Mouse (Mus musculus): ENCODE measurements at regions not wholly inside any gene's neighbourhood (a gene's known extent, or its start where the extent isn't known, plus 50 kb on each side); places are given as distances from the start of the nearest gene placed in this dataset.
"Not testable (repeated sequence)": the region's sequence is repeated elsewhere in the genome, so short reads cannot be mapped to it uniquely, and the experiment has no call there.

- H3K4me1 ChIP-seq (ENCODE audit: control insufficient read depth, insufficient read depth, low read length): no peaks in the 10 kb centered on the region
- WGBS: 64% methylated on average over 1 of the region's 1 CpGs
- no peak overlapping the region for H3K4me3 ChIP-seq (replicated peaks; ENCODE audit: control insufficient read depth, low read depth, low read length)
- TF ChIP-seq CTCF (IDR thresholded peaks at IDR 0.05; ENCODE audit: control insufficient read depth, insufficient read depth, low read length) (no peak), POLR2A (IDR thresholded peaks at IDR 0.05; ENCODE audit: borderline replicate concordance, control insufficient read depth, low read depth, low read length) (no peak)
- no peak overlapping the region for H3K27ac ChIP-seq (ENCODE audit: control insufficient read depth, insufficient read depth, low read depth, low read length, poor library complexity)
These were observed 576.1 kb upstream of the Gje1 start for GRCm38 (mm10) chr10:15294125-15294524.

GRCm38 (mm10) chr10:15263337-15263736 is 545.3 kb upstream of the Gje1 start:
- H3K4me3 ChIP-seq (replicated peaks; ENCODE audit: control insufficient read depth, low read depth, low read length); H3K4me1 ChIP-seq (ENCODE audit: control insufficient read depth, insufficient read depth, low read length); H3K27ac ChIP-seq (ENCODE audit: control insufficient read depth, insufficient read depth, low read depth, low read length, poor library complexity): not testable (repeated sequence)
- 81% methylated on average over 1 of the region's 1 CpGs for WGBS

GRCm38 (mm10) chr10:15262282-15262681 is 544.3 kb upstream of the Gje1 start:
- not testable (repeated sequence) for H3K4me3 ChIP-seq (replicated peaks; ENCODE audit: control insufficient read depth, low read depth, low read length); H3K4me1 ChIP-seq (ENCODE audit: control insufficient read depth, insufficient read depth, low read length); H3K27ac ChIP-seq (ENCODE audit: control insufficient read depth, insufficient read depth, low read depth, low read length, poor library complexity)
- whole genome bisulfite sequencing: 9% methylated on average over 7 of the region's 7 CpGs

GRCm38 (mm10) chr10:15249402-15250086 is 531.5 kb upstream of the Gje1 start:
- TF ChIP-seq POLR2A (IDR thresholded peaks at IDR 0.05; ENCODE audit: borderline replicate concordance, control insufficient read depth, low read depth, low read length) (no peak), CTCF (IDR thresholded peaks at IDR 0.05; ENCODE audit: control insufficient read depth, insufficient read depth, low read length) (no peak)

GRCm38 (mm10) chr10:15248899-15249298 is 530.9 kb upstream of the Gje1 start:
- TF ChIP-seq POLR2A (IDR thresholded peaks at IDR 0.05; ENCODE audit: borderline replicate concordance, control insufficient read depth, low read depth, low read length) (no peak), CTCF (IDR thresholded peaks at IDR 0.05; ENCODE audit: control insufficient read depth, insufficient read depth, low read length) (no peak)
- Histone ChIP-seq H3K4me1 (ENCODE audit: control insufficient read depth, insufficient read depth, low read length) (no peaks in the 10 kb centered on the region), H3K4me3 (replicated peaks; ENCODE audit: control insufficient read depth, low read depth, low read length) (no peak overlapping the region), H3K27ac (ENCODE audit: control insufficient read depth, insufficient read depth, low read depth, low read length, poor library complexity) (no peak overlapping the region)
- WGBS: 80% methylated on average over 3 of the region's 3 CpGs

More at GRCm38 (mm10) chr10:15249402-15250086, 531.5 kb upstream of the Gje1 start:
- H3K4me1 ChIP-seq (ENCODE audit: control insufficient read depth, insufficient read depth, low read length): no peaks in the 10 kb centered on the region
- H3K27ac ChIP-seq (ENCODE audit: control insufficient read depth, insufficient read depth, low read depth, low read length, poor library complexity): no peak overlapping the region
- 81% methylated on average over 2 of the region's 2 CpGs for WGBS
- H3K4me3 ChIP-seq (replicated peaks; ENCODE audit: control insufficient read depth, low read depth, low read length): no peak overlapping the region

- WGBS: 62% methylated on average over 6 of the region's 6 CpGs
- H3K4me3 ChIP-seq (replicated peaks; ENCODE audit: control insufficient read depth, low read depth, low read length): no peak overlapping the region
- H3K27ac ChIP-seq (ENCODE audit: control insufficient read depth, insufficient read depth, low read depth, low read length, poor library complexity): no peak overlapping the region
- TF ChIP-seq POLR2A (IDR thresholded peaks at IDR 0.05; ENCODE audit: borderline replicate concordance, control insufficient read depth, low read depth, low read length) (no peak), CTCF (IDR thresholded peaks at IDR 0.05; ENCODE audit: control insufficient read depth, insufficient read depth, low read length) (no peak)
- no peaks in the 10 kb centered on the region for H3K4me1 ChIP-seq (ENCODE audit: control insufficient read depth, insufficient read depth, low read length)
These were observed 526.6 kb upstream of the Gje1 start for GRCm38 (mm10) chr10:15244376-15245262.

GRCm38 (mm10) chr10:15243460-15243859 is 525.4 kb upstream of the Gje1 start:
- Histone ChIP-seq H3K4me3 (replicated peaks; ENCODE audit: control insufficient read depth, low read depth, low read length) (no peak overlapping the region), H3K27ac (ENCODE audit: control insufficient read depth, insufficient read depth, low read depth, low read length, poor library complexity) (no peak overlapping the region), H3K4me1 (ENCODE audit: control insufficient read depth, insufficient read depth, low read length) (no peaks in the 10 kb centered on the region)
- TF ChIP-seq POLR2A (IDR thresholded peaks at IDR 0.05; ENCODE audit: borderline replicate concordance, control insufficient read depth, low read depth, low read length): no peak
- no peak for TF ChIP-seq CTCF (IDR thresholded peaks at IDR 0.05; ENCODE audit: control insufficient read depth, insufficient read depth, low read length)
- WGBS: 59% methylated on average over 2 of the region's 2 CpGs

GRCm38 (mm10) chr10:15218883-15219282 is 500.9 kb upstream of the Gje1 start:
- 82% methylated on average over 3 of the region's 3 CpGs for WGBS

More at GRCm38 (mm10) chr10:15218883-15219282, 500.9 kb upstream of the Gje1 start:
- no peak for TF ChIP-seq POLR2A (IDR thresholded peaks at IDR 0.05; ENCODE audit: borderline replicate concordance, control insufficient read depth, low read depth, low read length)
- TF ChIP-seq CTCF (IDR thresholded peaks at IDR 0.05; ENCODE audit: control insufficient read depth, insufficient read depth, low read length): no peak
- no peaks in the 10 kb centered on the region for H3K4me1 ChIP-seq (ENCODE audit: control insufficient read depth, insufficient read depth, low read length)
- no peak overlapping the region for H3K27ac ChIP-seq (ENCODE audit: control insufficient read depth, insufficient read depth, low read depth, low read length, poor library complexity)
- H3K4me3 ChIP-seq (replicated peaks; ENCODE audit: control insufficient read depth, low read depth, low read length): no peak overlapping the region
